In the genomic region with DNA sequence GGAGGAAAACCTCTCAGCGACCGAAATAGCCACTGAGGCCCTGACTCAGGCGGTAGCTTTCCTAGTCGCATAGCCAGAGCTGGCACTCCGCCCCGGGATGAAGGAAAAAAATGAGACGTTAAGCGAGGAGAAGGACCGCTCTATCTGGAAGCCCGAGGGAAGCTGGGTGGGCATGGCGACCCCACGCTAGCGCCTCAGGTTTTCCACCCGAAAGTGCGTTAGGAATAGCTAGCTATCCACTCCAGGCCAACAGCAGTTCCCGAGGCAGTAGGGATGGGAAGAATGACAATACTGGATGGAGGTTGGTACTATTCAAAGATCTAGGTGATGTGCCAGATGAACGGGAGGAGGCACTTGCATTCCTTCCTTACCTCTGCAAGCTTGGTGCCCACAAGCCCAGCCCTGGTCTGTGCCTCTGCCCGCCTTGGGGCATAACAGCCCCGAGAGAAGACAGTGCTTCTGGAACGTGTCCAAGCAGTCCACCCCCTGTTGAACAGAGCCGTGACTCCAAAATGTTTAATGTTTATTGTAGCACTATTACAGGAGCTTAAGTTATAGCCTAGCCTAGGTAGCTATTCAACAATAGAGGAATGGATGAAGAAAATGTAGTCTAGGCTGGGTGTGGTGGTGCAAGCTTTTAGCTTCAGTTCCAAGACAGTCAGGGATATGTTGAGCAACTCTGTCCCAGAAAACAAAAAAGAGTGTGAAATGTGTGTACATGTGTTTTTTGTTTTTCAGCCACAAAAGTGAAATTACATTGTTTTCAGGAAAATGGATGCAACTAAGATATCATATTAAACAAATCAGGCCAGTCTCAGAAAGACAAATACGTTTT, we compare ENCODE assay signal across 1 mouse cellular context.
TF ChIP-seq lines count a peak whose summit lies in the region.

No protein-coding gene starts in this region.

TF ChIP-seq in CH12.LX, 34 proteins besides CTCF, POLR2A, EP300 and RAD21:
- no peak for TF ChIP-seq TBP (conservative IDR thresholded peaks at IDR 0.05; ENCODE audit: low read depth, low read length)
- TF ChIP-seq MXI1 (IDR thresholded peaks at IDR 0.05; ENCODE audit: low read depth, low read length), result 0 out of 2 replicates have a peak, but pooled peaks have one; percentile 1
- TF ChIP-seq MAX (IDR thresholded peaks at IDR 0.05; ENCODE audit: low read length), result 0 out of 2 replicates have a peak, but pooled peaks have one; percentile 9
- no peak for TF ChIP-seq MAFK (IDR thresholded peaks at IDR 0.05; ENCODE audit: insufficient replicate concordance, low read length)
TF ChIP-seq in CH12.LX: peak in this region for 2.
